Mouse (Mus musculus): ENCODE measurements around the gene Tcf25.
A peak's percentile ranks its signal among the peaks of the same experiment; 100 is the strongest.
"Not testable (repeated sequence)": the region's sequence is repeated elsewhere in the genome, so short reads cannot be mapped to it uniquely, and the experiment has no call there.

The Tcf25 gene

DNA sequence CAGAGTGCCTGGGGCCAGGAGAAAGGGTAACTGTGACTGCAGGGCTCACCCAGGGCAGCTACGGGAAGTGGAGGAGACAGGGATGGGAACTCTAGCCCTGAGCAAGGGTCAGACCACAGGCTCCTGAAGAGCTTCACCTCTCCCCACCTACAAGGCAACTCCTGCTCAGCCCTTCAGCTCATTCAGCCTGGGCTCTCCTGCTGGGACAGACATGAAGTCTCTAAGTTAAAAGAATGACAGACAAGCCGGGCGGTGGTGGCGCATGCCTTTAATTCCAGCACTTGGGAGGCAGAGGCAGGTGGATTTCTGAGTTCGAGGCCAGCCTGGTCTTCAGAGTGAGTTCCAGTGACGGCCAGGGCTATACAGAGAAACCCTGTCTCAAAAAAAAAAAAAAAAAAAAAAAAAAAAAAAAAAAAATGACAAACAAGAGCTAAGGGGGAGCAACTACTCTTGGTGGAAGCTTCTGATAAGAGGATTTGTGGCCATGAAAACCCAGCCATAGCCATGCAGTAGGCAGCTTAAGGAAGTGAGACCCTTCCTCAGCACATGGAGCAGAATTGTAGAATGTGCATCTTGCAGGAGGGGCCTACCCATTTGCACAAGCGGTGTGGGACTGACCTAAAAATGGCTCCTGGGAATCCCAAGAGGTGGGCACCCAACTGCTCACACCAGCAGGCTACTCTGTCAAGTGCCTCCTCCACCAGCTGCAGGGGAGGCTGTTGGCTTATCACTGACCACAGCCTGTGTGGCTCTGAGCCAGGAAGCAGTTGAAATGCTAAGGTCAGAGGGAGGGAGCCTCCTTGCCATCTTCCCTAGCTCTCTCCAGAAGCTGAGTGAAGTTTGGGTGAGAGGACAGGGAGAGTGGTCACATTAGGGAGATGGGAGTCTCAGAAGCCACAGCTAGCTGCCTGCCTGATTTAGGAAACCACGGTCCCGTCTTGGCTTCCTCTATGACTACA is 35.3 kb downstream of the Tcf25 start:
- DNase-seq (ENCODE audit: extremely low read depth, insufficient read length, low spot score) = no peak

DNA sequence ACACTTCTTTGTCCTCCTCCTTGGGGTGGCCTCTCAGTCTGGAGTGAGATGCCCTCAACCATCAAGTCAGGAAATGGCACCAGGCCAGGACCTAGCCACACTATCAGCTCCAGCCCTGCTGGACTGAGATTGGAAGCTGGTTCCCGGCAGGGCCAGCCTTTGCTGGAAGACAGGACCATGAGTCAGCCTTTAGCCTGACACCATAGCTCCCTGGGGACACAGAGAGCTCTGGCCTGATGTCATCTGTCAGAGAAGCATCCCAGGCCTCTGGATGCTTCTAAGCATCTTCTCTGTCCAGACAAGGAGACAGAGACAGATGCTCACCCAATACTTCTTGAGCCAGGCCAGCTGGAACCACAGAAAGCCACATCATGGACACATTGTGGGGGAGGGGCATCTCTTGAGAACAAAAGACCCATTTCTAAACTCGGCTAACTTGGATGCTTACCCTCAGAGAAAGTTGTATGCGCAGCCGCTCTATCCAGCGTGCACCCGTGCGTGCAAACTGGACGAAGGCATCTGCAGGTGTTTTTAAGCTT is 36.6 kb downstream of the Tcf25 start:
- DNase-seq (ENCODE audit: extremely low read depth, insufficient read length, low spot score) = peak; percentile 55

- DNase-seq (ENCODE audit: extremely low read depth, insufficient read length, low spot score) = no peak
These were observed 37.2 kb downstream of the Tcf25 start for GRCm38 (mm10) chr8:123410788-123411187.

DNA sequence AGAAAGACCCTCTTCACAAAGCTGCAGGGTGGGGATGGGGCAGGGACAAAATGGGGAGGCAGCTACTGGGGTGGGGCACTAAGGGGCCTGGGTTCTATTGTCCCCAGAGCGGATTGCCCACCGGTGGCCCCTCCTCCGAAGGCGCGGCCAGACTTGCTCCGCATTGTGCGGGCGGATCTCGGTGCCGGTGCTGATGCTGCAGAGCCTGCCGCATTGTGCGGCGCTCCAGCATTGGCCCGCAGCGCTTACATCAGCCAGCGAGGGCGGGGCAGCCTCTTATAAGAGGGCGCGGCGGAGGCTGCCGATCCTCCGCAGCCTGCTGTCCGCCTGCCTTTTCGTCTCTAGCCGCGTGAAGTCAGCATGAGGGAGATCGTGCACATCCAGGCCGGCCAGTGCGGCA is 37.7 kb downstream of the Tcf25 start, which contains the start of gene Tubb3:
TSS of gene Tubb3 (plus strand) at position 179 of the 400 bp plus-strand sequence.
- no peak for DNase-seq (ENCODE audit: extremely low read depth, insufficient read length, low spot score)

- DNase-seq (ENCODE audit: extremely low read depth, insufficient read length, low spot score) = no peak
These were observed 38.3 kb downstream of the Tcf25 start for GRCm38 (mm10) chr8:123411781-123412327.

- DNase-seq (ENCODE audit: extremely low read depth, insufficient read length, low spot score) = no peak
These were observed 39.1 kb downstream of the Tcf25 start for GRCm38 (mm10) chr8:123412560-123413170.

DNA sequence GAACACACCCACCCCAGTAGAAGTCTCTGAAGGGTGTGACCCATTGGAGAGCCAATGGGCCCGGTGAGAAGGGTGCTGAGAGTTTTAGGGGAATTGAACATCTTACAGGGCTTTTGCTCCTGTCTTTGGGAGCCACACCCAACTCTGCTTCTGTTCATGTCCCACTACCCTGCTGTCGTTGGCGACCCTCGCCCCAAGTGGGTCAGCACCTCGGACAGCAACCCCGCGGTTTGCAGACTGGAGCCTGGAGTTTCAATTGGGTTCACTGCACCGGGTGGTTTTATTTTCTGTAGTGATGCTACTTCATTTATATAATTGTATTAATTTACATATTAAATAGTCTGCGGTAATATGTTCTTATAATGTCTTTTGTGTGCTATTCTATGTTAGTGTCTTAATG is 40.7 kb downstream of the Tcf25 start:
- no peak for DNase-seq (ENCODE audit: extremely low read depth, insufficient read length, low spot score)

- not testable (repeated sequence) for DNase-seq (ENCODE audit: extremely low read depth, insufficient read length, low spot score)
These were observed 41.6 kb downstream of the Tcf25 start for GRCm38 (mm10) chr8:123414997-123415696.

DNA sequence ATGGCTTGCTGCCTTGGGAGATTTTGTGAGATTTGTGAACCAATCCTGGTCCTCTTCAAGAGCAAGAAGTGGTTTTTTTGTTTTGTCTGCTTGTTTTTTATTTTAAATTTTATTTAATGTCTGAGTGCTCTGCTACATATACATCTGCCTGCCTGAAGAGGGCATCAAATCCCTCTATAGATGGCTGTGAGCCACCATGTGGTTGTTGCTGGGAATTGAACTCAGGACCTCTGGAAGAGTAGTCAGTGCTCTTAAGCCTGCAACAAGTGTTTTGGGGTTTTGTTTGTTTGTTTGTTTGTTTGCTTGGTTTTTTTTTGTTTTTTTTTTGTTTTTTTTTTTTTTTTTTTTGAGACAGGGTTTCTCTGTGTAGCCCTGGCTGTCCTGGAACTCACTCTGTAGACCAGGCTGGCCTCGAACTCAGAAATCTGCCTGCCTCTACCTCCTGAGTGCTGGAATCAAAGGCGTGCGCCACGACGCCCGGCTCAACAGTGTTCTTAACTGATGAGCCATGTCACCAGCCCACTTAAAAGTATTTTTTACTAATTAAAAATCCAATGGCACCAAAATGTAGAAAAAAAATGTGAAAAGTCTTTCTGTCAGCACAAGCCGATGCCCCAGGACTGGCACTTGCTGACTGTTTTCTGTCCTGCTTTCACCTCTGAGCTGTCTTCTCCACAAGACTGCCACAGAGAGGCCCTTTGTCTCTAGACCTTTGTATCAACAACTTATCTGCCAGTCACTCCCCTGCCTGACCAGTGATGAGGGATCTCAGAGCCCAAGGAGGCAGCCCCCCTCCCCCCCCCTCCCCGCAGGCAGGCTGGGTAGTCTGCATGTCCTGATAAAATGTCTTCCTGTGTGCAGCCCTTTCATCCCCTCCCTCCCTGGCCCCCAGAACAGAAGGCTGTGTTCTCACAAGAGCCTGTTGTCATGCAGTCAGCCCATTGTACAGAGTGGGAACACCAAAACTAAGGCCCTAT is 42.7 kb downstream of the Tcf25 start:
- peak; percentile 33 for DNase-seq (ENCODE audit: extremely low read depth, insufficient read length, low spot score)

- no peak for DNase-seq (ENCODE audit: extremely low read depth, insufficient read length, low spot score)
These were observed 43.5 kb downstream of the Tcf25 start for GRCm38 (mm10) chr8:123416944-123417555.

DNA sequence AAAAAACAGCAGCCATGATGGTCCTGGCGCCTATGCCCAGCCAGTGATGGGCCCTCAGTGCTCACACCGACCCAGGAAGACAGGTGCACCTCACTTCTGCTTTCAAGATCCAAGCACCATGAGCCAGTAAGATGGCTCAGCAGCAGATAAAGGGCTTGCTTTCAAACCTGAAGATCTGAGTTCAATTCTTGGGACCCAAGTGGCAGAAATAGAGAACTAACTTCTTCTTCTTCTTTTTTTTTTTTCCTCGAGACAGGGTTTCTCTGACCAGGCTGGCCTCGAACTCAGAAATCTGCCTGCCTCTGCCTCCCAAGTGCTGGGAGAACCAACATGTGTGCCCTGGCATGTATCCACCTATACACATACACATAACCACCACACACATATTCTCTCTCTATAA is 46.2 kb downstream of the Tcf25 start:
- DNase-seq (ENCODE audit: extremely low read depth, insufficient read length, low spot score) = no peak

DNA sequence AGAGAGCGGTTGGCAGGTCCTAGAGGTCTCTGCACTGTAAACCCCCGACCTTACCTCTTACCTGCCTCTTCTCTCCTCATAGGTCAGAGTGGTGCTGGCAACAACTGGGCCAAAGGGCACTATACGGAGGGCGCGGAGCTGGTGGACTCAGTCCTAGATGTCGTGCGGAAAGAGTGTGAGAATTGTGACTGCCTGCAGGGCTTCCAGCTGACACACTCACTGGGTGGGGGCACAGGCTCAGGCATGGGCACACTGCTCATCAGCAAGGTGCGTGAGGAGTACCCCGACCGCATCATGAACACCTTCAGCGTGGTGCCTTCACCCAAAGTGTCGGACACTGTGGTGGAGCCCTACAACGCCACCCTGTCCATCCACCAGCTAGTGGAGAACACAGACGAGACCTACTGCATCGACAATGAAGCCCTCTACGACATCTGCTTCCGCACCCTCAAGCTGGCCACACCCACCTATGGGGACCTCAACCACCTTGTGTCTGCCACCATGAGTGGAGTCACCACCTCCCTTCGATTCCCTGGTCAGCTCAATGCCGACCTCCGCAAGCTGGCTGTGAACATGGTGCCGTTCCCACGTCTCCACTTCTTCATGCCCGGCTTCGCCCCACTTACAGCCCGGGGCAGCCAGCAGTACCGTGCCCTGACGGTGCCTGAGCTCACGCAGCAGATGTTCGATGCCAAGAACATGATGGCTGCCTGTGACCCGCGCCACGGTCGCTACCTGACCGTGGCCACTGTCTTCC is 47.1 kb downstream of the Tcf25 start:
- no peak for DNase-seq (ENCODE audit: extremely low read depth, insufficient read length, low spot score)

DNA sequence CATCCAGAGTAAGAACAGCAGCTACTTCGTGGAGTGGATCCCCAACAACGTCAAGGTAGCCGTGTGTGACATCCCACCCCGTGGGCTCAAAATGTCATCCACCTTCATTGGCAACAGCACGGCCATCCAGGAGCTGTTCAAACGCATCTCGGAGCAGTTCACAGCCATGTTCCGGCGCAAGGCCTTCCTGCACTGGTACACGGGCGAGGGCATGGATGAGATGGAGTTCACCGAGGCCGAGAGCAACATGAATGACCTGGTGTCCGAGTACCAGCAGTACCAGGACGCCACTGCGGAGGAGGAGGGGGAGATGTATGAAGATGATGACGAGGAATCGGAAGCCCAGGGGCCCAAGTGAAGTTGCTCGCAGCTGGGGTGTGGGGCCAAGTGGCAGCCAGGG is 47.8 kb downstream of the Tcf25 start:
- DNase-seq (ENCODE audit: extremely low read depth, insufficient read length, low spot score) = no peak

- peak; percentile 60 for DNase-seq (ENCODE audit: extremely low read depth, insufficient read length, low spot score)
These were observed 48.7 kb downstream of the Tcf25 start for GRCm38 (mm10) chr8:123422056-123422780.

DNA sequence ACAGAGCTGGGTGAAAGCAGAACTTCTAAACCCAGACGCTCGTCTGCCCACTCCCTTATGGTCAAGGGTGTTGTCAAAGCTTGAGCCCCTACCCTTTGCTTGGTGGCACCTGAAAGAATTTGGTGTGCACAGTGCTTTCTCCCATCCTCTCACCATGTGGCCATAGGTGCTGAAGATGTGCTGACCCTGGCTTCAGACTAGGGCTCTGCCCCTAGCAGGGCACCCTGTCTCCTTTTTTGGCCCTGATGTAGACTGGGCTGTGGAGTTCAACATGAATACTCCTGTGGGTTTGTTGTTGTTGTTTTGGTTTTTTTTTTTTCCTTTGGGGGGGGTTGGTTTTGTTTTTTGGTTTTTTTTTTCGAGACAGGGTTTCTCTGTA is 49.2 kb downstream of the Tcf25 start:
- DNase-seq (ENCODE audit: extremely low read depth, insufficient read length, low spot score) = no peak

GRCm38 (mm10) chr8:123423441-123423840 is 49.9 kb downstream of the Tcf25 start, which contains the start of gene Def8:
TSS of gene Def8 (plus strand) at chr8:123423527.
- DNase-seq (ENCODE audit: extremely low read depth, insufficient read length, low spot score) = no peak
